Mouse (Mus musculus) ES-Bruce4 (cell line): ENCODE measurements at regions not wholly inside any gene's neighbourhood (a gene's known extent, or its start where the extent isn't known, plus 50 kb on each side); places are given as distances from the start of the nearest gene placed in this dataset.
"Not testable (repeated sequence)": the region's sequence is repeated elsewhere in the genome, so short reads cannot be mapped to it uniquely, and the experiment has no call there.

ENCODE experiments used
- H3K27ac ChIP-seq: 2 replicates; pipeline ENCODE4 v1.5.1; 2012; ENCODE audit warnings: low read length, inconsistent platforms; ENCODE audit not compliant: insufficient read depth
- H3K27me3 ChIP-seq: 2 replicates; pipeline ENCODE4 v1.6.1; 2012; ENCODE audit warnings: mild to moderate bottlenecking, low read length, inconsistent platforms; ENCODE audit not compliant: control insufficient read depth, poor library complexity, insufficient read depth, severe bottlenecking
- H3K36me3 ChIP-seq: 2 replicates; pipeline ENCODE4 v1.6.1; 2012; ENCODE audit warnings: inconsistent platforms, mild to moderate bottlenecking, low read length, moderate library complexity; ENCODE audit not compliant: control insufficient read depth, poor library complexity, insufficient read depth, severe bottlenecking
- H3K4me1 ChIP-seq: one replicate; pipeline ENCODE4 v1.8.1; 2011; ENCODE audit warnings: low read length; ENCODE audit not compliant: control insufficient read depth, insufficient read depth
- H3K4me3 ChIP-seq: 2 replicates; pipeline ENCODE4 v1.5.1; 2011; ENCODE audit warnings: low read depth, mild to moderate bottlenecking, low read length
- H3K9ac ChIP-seq: 2 replicates; pipeline ENCODE4 v1.6.1; 2012; ENCODE audit warnings: low read depth, mild to moderate bottlenecking, inconsistent platforms; ENCODE audit not compliant: poor library complexity, severe bottlenecking
- H3K9me3 ChIP-seq: replicated peaks from 2 replicates; pipeline ENCODE4 v1.6.1; 2012; ENCODE audit warnings: mild to moderate bottlenecking, low read length, inconsistent platforms; ENCODE audit not compliant: control insufficient read depth, poor library complexity, insufficient read depth, severe bottlenecking
- CTCF ChIP-seq: IDR thresholded peaks from one replicate; pipeline ENCODE4 v1.8.1; 2011; ENCODE audit warnings: low read depth, low read length
- EP300 ChIP-seq: IDR thresholded peaks from 2 replicates; pipeline ENCODE4 v1.6.1; 2011; ENCODE audit warnings: low read depth, low read length; ENCODE audit not compliant: insufficient read depth
- POLR2A ChIP-seq: IDR thresholded peaks from one replicate; pipeline ENCODE4 v1.8.1; 2011; ENCODE audit warnings: low read length; ENCODE audit not compliant: insufficient read depth

- H3K4me1 ChIP-seq = no peaks in the 10 kb centered on the region
- no peaks in the 10 kb centered on the region for H3K27me3 ChIP-seq
- H3K36me3 ChIP-seq = no peaks in the 10 kb centered on the region
- H3K4me3 ChIP-seq = no peak overlapping the region
- H3K9ac ChIP-seq = no peak overlapping the region
- no peak overlapping the region for H3K27ac ChIP-seq
- TF ChIP-seq POLR2A (no peak), CTCF (no peak)
- no peaks in the 10 kb centered on the region for H3K9me3 ChIP-seq
Measured at GRCm38 (mm10) chr17:9227872-9228575, 193.8 kb upstream of the Gm17728 start.

- H3K4me3 ChIP-seq = no peak overlapping the region
- H3K27ac ChIP-seq = no peak overlapping the region
- no peaks in the 10 kb centered on the region for H3K4me1 ChIP-seq
- TF ChIP-seq EP300 (no peak), CTCF (no peak), POLR2A (no peak)
- H3K27me3 ChIP-seq = no peaks in the 10 kb centered on the region
- no peaks in the 10 kb centered on the region for H3K36me3 ChIP-seq
- no peak overlapping the region for H3K9ac ChIP-seq
- H3K9me3 ChIP-seq = no peaks in the 10 kb centered on the region
Measured at GRCm38 (mm10) chr17:9235141-9235571, 186.7 kb upstream of the Gm17728 start.

- Histone ChIP-seq H3K27ac (no peak overlapping the region), H3K27me3 (no peaks in the 10 kb centered on the region), H3K9me3 (no peaks in the 10 kb centered on the region), H3K4me1 (no peaks in the 10 kb centered on the region), H3K4me3 (no peak overlapping the region), H3K36me3 (no peaks in the 10 kb centered on the region), H3K9ac (no peak overlapping the region)
- TF ChIP-seq POLR2A (no peak), CTCF (no peak), EP300 (no peak)
Measured at GRCm38 (mm10) chr17:9258646-9259170, 163.2 kb upstream of the Gm17728 start.

- Histone ChIP-seq H3K27ac (no peak overlapping the region), H3K4me3 (no peak overlapping the region), H3K9ac (no peak overlapping the region), H3K9me3 (no peaks in the 10 kb centered on the region), H3K36me3 (no peaks in the 10 kb centered on the region), H3K27me3 (no peaks in the 10 kb centered on the region), H3K4me1 (no peaks in the 10 kb centered on the region)
- no peak for TF ChIP-seq EP300
- no peak for TF ChIP-seq CTCF
- no peak for TF ChIP-seq POLR2A
Measured at GRCm38 (mm10) chr17:9268776-9269175, 153.1 kb upstream of the Gm17728 start.

GRCm38 (mm10) chr17:9278046-9278445 is 143.8 kb upstream of the Gm17728 start:
- not testable (repeated sequence) for H3K9ac ChIP-seq, H3K4me1 ChIP-seq, H3K27ac ChIP-seq, H3K4me3 ChIP-seq, H3K36me3 ChIP-seq, H3K27me3 ChIP-seq, H3K9me3 ChIP-seq

- no peaks in the 10 kb centered on the region for H3K4me1 ChIP-seq
- no peak for TF ChIP-seq EP300
- TF ChIP-seq POLR2A = no peak
- no peak overlapping the region for H3K4me3 ChIP-seq
- no peak overlapping the region for H3K27ac ChIP-seq
- H3K36me3 ChIP-seq = no peaks in the 10 kb centered on the region
- H3K9me3 ChIP-seq = no peaks in the 10 kb centered on the region
- H3K27me3 ChIP-seq = no peaks in the 10 kb centered on the region
- H3K9ac ChIP-seq = no peak overlapping the region
Measured at GRCm38 (mm10) chr17:9279481-9279880, 142.4 kb upstream of the Gm17728 start.
